Mouse (Mus musculus) lung, postnatal 4 days (tissue): ENCODE measurements around the gene Sult2b1.

ENCODE experiments used
- DNase-seq, 2 experiments: peaks; one replicate each; pipeline ENCODE4 v3.0.0; 2021

Sult2b1 gene

GRCm38 (mm10) chr7:45709677-45710355 lies 74.7 kb downstream of the Sult2b1 start:
- peak in 1 of 2 experiments; percentile 4 for DNase-seq

- DNase-seq: no peak
Observed at GRCm38 (mm10) chr7:45709036-45709435, 75.4 kb downstream of the Sult2b1 start.

- DNase-seq: no peak
Observed at GRCm38 (mm10) chr7:45708221-45708761, 76.2 kb downstream of the Sult2b1 start.

- peak; percentile 96 for DNase-seq
Observed at GRCm38 (mm10) chr7:45707375-45707967, 77.0 kb downstream of the Sult2b1 start.

GRCm38 (mm10) chr7:45706721-45707241 lies 77.7 kb downstream of the Sult2b1 start:
- peak; percentile 89 to 93 for DNase-seq

- peak; percentile 73 to 81 for DNase-seq
Observed at GRCm38 (mm10) chr7:45705873-45706281, 78.6 kb downstream of the Sult2b1 start.

GRCm38 (mm10) chr7:45705443-45705864 lies 79.0 kb downstream of the Sult2b1 start:
- peak in 1 of 2 experiments; percentile 55 for DNase-seq

- peak; percentile 99 to 100 for DNase-seq
Observed at GRCm38 (mm10) chr7:45704730-45705442, 79.6 kb downstream of the Sult2b1 start, which contains the start of gene Dbp. Dbp (plus strand) TSS chr7:45705088.

GRCm38 (mm10) chr7:45704046-45704559 lies 80.4 kb downstream of the Sult2b1 start:
- peak; percentile 71 to 72 for DNase-seq

GRCm38 (mm10) chr7:45703521-45704033 lies 80.9 kb downstream of the Sult2b1 start:
- DNase-seq: peak in 1 of 2 experiments; percentile 12

- DNase-seq: peak; percentile 3 to 25
Observed at GRCm38 (mm10) chr7:45702809-45703520, 81.5 kb downstream of the Sult2b1 start.

- no peak for DNase-seq
Observed at GRCm38 (mm10) chr7:45702316-45702715, 82.2 kb downstream of the Sult2b1 start.

GRCm38 (mm10) chr7:45701607-45702006 lies 82.9 kb downstream of the Sult2b1 start:
- peak in 1 of 2 experiments; percentile 24 for DNase-seq

GRCm38 (mm10) chr7:45701072-45701471 lies 83.4 kb downstream of the Sult2b1 start:
- peak in 1 of 2 experiments; percentile 26 for DNase-seq

GRCm38 (mm10) chr7:45700301-45701015 lies 84.0 kb downstream of the Sult2b1 start:
- DNase-seq: peak; percentile 74 to 81

GRCm38 (mm10) chr7:45699523-45700141 lies 84.8 kb downstream of the Sult2b1 start, which contains the start of gene Car11:
Car11 (plus strand) TSS chr7:45699843.
- peak in 1 of 2 experiments; percentile 25 for DNase-seq

- DNase-seq: no peak
Observed at GRCm38 (mm10) chr7:45697894-45698293, 86.6 kb downstream of the Sult2b1 start.

GRCm38 (mm10) chr7:45695098-45695497 lies 89.4 kb downstream of the Sult2b1 start:
- DNase-seq: no peak

GRCm38 (mm10) chr7:45693921-45694591 lies 90.4 kb downstream of the Sult2b1 start, which contains the start of gene Sec1:
Sec1 (minus strand) TSS chr7:45694402.
- DNase-seq: no peak

- peak in 1 of 2 experiments; percentile 5 for DNase-seq
Observed at GRCm38 (mm10) chr7:45692364-45692763, 92.1 kb downstream of the Sult2b1 start.
